Mouse (Mus musculus): ENCODE results near the gene Ccdc28b.

GRCm38 (mm10) chr4:129650359-129650758, 26.6 kb upstream of the Ccdc28b start:
- TF ChIP-seq POLR2A (IDR thresholded peaks at IDR 0.05; ENCODE audit: extremely low read depth, insufficient read depth, low read length) (no peak), CTCF (IDR thresholded peaks at IDR 0.05; ENCODE audit: extremely low read depth, insufficient read depth, low read length) (no peak)

Data from cortical plate, adult 2 months (tissue).